Mouse (Mus musculus): ENCODE measurements around the gene Rftn1. TPM values are rescaled to one million over a fixed set of nuclear protein-coding genes. Genes with fewer than 3 reads are reported as not detected.

Rftn1 gene
- polyA plus RNA-seq, 1 experiment from 2014 or later: 7.6 TPM

DNA sequence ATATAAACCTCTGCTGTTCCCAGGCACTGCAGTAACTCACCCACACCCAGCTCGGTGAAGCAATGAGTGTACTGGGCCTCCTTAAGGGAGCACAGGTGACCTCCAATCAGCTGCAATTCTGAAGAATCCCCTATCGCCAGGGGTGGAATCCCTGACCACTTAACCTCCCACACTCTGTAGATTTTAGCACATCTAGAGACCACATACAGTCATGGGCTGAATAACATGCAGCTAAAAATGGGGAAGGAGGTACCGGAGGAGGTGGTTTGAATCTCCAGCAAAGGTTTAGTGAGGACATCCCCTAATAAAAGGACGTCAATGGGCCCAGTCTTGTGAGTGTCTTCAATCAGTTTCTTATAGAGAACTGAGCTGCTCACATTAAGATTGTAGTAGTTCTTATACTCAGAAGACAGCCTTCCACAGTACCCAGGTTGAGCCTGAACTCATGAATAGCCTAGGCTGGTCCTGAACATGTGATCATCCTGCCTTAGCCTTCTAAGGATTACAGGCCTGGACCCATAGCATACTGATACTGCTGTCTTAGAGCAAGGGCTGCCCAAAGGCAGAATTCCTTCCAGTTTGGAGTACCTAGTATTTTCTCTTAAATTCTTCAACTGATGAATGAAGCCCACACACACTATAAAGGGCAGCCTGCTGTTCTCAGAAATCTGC lies 9.4 kb downstream of the Rftn1 start:
- DNase-seq (ENCODE audit: low spot score): no peak
- Histone ChIP-seq H3K27me3 (ENCODE audit: insufficient read depth, poor library complexity, severe bottlenecking) (no peaks in the 10 kb centered on the region), H3K27ac (no peak overlapping the region), H3K9me3 (no peaks in the 10 kb centered on the region; the same call in 1 of the 2 replicates), H3K36me3 (no peaks in the 10 kb centered on the region), H3K4me1 (replicated peaks) (no peaks in the 10 kb centered on the region), H3K4me3 (no peak overlapping the region)
- 87% methylated on average over 4 of the region's 4 CpGs for WGBS

DNA sequence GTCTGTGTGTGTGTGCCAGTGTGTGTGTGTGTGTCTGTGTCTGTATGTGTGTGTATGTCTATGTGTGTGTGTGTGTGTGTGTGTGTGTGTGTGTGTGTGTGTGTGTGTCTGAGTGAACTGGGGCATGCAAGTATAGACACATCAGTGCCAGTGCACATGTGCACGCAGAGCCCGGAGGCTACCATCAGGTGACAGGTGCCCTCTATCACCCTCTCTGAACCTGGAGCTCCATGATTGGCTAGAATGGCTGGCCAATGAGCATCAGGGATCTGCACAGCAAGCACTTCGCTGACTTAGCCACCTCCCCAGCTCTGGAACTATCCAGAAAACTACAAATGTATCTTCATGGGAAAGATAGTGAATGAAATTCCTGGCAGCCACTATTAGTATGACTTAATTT lies 16.7 kb downstream of the Rftn1 start:
- 86% methylated on average over 3 of the region's 3 CpGs for WGBS
- H3K4me3 ChIP-seq: no peak overlapping the region
- peaks cover 6% of the 10 kb centered on the region; the same call in 1 of the 2 replicates for H3K9me3 ChIP-seq
- no peak for DNase-seq (ENCODE audit: low spot score)
- H3K27ac ChIP-seq: no peak overlapping the region
- no peaks in the 10 kb centered on the region for H3K27me3 ChIP-seq (ENCODE audit: insufficient read depth, poor library complexity, severe bottlenecking)
- H3K4me1 ChIP-seq (replicated peaks): peaks cover 19% of the 10 kb centered on the region
- H3K36me3 ChIP-seq: no peaks in the 10 kb centered on the region

GRCm38 (mm10) chr17:50173368-50173767 lies 17.1 kb downstream of the Rftn1 start:
- Histone ChIP-seq H3K4me3 (no peak overlapping the region), H3K9me3 (peaks cover 6% of the 10 kb centered on the region; the same call in 1 of the 2 replicates), H3K36me3 (no peaks in the 10 kb centered on the region), H3K4me1 (replicated peaks) (peaks cover 19% of the 10 kb centered on the region), H3K27ac (no peak overlapping the region), H3K27me3 (ENCODE audit: insufficient read depth, poor library complexity, severe bottlenecking) (no peaks in the 10 kb centered on the region)
- WGBS: 92% methylated on average over 5 of the region's 5 CpGs
- no peak for DNase-seq (ENCODE audit: low spot score)

DNA sequence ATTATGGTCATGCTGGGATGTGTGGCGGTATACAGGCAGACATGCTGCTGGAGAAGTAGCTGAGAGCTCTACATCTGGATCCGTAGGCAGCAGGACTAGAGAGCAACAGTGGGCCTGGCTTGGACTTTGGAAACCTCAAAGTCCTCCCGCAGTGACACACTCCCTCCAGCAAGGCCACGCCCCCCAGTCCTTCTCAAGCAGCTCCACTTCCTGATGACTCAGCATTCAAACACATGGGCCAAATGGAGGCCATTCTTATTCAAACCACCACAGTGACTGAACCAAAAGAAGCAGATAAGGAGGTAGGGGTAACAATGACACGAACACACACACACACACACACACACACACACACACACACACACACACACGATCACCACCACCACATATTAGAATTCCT lies 17.7 kb downstream of the Rftn1 start:
- WGBS: 95% methylated on average over 6 of the region's 6 CpGs
- H3K4me3 ChIP-seq: no peak overlapping the region
- H3K36me3 ChIP-seq: no peaks in the 10 kb centered on the region
- H3K9me3 ChIP-seq: peaks cover 6% of the 10 kb centered on the region; the same call in 1 of the 2 replicates
- no peak for DNase-seq (ENCODE audit: low spot score)
- peaks cover 19% of the 10 kb centered on the region for H3K4me1 ChIP-seq (replicated peaks)
- no peaks in the 10 kb centered on the region for H3K27me3 ChIP-seq (ENCODE audit: insufficient read depth, poor library complexity, severe bottlenecking)
- H3K27ac ChIP-seq: no peak overlapping the region

DNA sequence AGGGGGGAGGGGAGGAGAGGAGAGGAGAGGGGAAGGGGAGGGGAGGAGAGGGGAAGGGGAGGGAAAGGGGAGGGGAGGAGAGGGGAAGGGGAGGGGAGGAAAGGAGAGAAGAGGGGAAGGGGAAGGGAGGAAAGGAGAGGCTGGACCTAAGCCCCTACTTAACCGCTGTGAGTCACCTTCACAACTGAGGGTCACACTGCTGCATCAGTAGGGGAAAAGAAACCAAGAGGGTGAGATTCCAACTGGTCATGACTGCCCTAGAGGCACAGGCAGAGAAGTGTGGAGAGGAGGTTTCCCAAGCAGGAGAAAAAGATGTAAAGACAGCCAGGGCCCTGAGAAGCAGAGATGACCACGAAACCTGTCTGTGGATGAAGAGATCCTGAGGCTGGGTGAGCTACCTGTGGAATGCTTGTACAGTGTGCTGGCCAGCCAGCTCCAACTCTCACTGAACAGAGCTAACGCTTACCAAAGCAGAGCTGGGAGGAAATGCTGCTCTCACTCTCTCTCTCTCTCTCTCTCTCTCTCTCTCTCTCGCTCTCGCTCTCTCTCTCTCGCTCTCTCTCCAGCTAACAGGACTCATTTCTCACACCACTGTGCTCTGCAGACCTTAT lies 19.4 kb downstream of the Rftn1 start:
- no peak for DNase-seq (ENCODE audit: low spot score)
- H3K27me3 ChIP-seq (ENCODE audit: insufficient read depth, poor library complexity, severe bottlenecking): no peaks in the 10 kb centered on the region
- WGBS: 80% methylated on average over 6 of the region's 6 CpGs
- H3K27ac ChIP-seq: no peak overlapping the region; the same call in 1 of the 2 replicates
- H3K9me3 ChIP-seq: peaks cover 6% of the 10 kb centered on the region; the same call in 1 of the 2 replicates
- H3K4me1 ChIP-seq (replicated peaks): peaks cover 19% of the 10 kb centered on the region
- H3K4me3 ChIP-seq: no peak overlapping the region
- no peaks in the 10 kb centered on the region for H3K36me3 ChIP-seq

GRCm38 (mm10) chr17:50169946-50170427 lies 20.5 kb downstream of the Rftn1 start:
- peaks cover 8% of the 10 kb centered on the region; the same call in 1 of the 2 replicates for H3K9me3 ChIP-seq
- H3K36me3 ChIP-seq: no peaks in the 10 kb centered on the region
- no peak overlapping the region for H3K27ac ChIP-seq
- H3K4me1 ChIP-seq (replicated peaks): peaks cover 19% of the 10 kb centered on the region
- WGBS: 68% methylated on average over 7 of the region's 7 CpGs
- H3K4me3 ChIP-seq: no peak overlapping the region
- H3K27me3 ChIP-seq (ENCODE audit: insufficient read depth, poor library complexity, severe bottlenecking): no peaks in the 10 kb centered on the region
- no peak for DNase-seq (ENCODE audit: low spot score)

GRCm38 (mm10) chr17:50160904-50161805 lies 29.3 kb downstream of the Rftn1 start:
- no peak for DNase-seq (ENCODE audit: low spot score)
- Histone ChIP-seq H3K27me3 (ENCODE audit: insufficient read depth, poor library complexity, severe bottlenecking) (no peaks in the 10 kb centered on the region), H3K4me1 (replicated peaks) (no peaks in the 10 kb centered on the region), H3K27ac (no peak overlapping the region; the same call in 1 of the 2 replicates), H3K36me3 (no peaks in the 10 kb centered on the region; the same call in 1 of the 2 replicates), H3K4me3 (no peak overlapping the region), H3K9me3 (0 out of 2 replicates have a peak, but pooled peaks cover 9% of the 10 kb centered on the region)
- WGBS: 84% methylated on average over 20 of the region's 20 CpGs

- no peak for DNase-seq (ENCODE audit: low spot score)
- no peak overlapping the region for H3K27ac ChIP-seq
- H3K4me3 ChIP-seq: no peak overlapping the region
- no peaks in the 10 kb centered on the region for H3K27me3 ChIP-seq (ENCODE audit: insufficient read depth, poor library complexity, severe bottlenecking)
- 90% methylated on average over 6 of the region's 6 CpGs for WGBS
- H3K4me1 ChIP-seq (replicated peaks): no peaks in the 10 kb centered on the region
- no peaks in the 10 kb centered on the region; the same call in 1 of the 2 replicates for H3K36me3 ChIP-seq
- 0 out of 2 replicates have a peak, but pooled peaks cover 9% of the 10 kb centered on the region for H3K9me3 ChIP-seq
Measured at GRCm38 (mm10) chr17:50160357-50160756, 30.1 kb downstream of the Rftn1 start.

DNA sequence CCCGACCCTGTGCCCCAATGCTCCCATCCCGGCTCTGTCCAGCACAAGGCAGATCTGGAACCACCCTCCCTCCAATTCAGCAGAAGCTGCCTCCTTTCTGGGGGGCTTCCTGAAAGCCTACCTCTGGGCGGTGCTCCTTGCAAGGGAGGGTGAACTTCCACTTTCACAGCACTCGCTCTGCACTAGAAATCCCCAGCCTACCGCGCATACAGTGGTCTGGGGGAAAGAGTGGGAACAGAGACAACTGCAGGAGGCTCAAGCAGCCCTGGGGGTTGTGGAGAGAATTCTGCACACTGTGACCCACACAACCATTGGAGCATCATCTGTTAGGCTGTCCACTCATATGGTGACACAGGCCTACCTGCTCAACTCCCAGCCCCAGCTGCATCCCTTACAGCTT lies 30.7 kb downstream of the Rftn1 start:
- no peak overlapping the region for H3K27ac ChIP-seq
- H3K4me1 ChIP-seq (replicated peaks): no peaks in the 10 kb centered on the region
- DNase-seq (ENCODE audit: low spot score): no peak
- H3K4me3 ChIP-seq: no peak overlapping the region
- 0 out of 2 replicates have a peak, but pooled peaks cover 5% of the 10 kb centered on the region for H3K9me3 ChIP-seq
- H3K36me3 ChIP-seq: no peaks in the 10 kb centered on the region; the same call in 1 of the 2 replicates
- H3K27me3 ChIP-seq (ENCODE audit: insufficient read depth, poor library complexity, severe bottlenecking): no peaks in the 10 kb centered on the region
- 92% methylated on average over 6 of the region's 6 CpGs for WGBS

DNA sequence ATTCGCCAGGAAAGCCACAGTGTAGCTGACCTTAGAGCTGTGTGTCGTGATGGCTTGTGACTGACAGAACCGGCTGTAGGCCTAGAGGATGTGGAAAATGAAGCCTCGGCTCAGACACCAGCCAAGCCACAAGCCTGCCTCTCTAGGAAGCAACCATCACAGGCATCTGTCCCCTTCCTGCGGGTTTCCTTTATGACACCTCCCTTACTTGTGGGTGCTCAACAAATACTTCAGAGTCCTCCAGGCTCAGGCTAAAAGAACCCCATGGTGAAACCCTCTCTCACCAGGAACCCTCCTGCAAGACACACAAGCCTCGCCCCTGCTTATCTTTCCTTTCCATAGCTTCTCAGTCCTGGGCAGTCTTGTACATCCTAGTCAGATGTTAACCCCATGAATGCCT lies 31.9 kb downstream of the Rftn1 start:
- WGBS: 88% methylated on average over 6 of the region's 6 CpGs
- H3K4me3 ChIP-seq: no peak overlapping the region
- H3K27ac ChIP-seq: no peak overlapping the region
- H3K36me3 ChIP-seq: no peaks in the 10 kb centered on the region
- no peaks in the 10 kb centered on the region for H3K9me3 ChIP-seq
- no peak for DNase-seq (ENCODE audit: low spot score)
- H3K27me3 ChIP-seq (ENCODE audit: insufficient read depth, poor library complexity, severe bottlenecking): no peaks in the 10 kb centered on the region
- H3K4me1 ChIP-seq (replicated peaks): no peaks in the 10 kb centered on the region

GRCm38 (mm10) chr17:50157190-50158150 lies 33.0 kb downstream of the Rftn1 start:
- Histone ChIP-seq H3K27me3 (ENCODE audit: insufficient read depth, poor library complexity, severe bottlenecking) (no peaks in the 10 kb centered on the region), H3K4me3 (no peak overlapping the region), H3K27ac (no peak overlapping the region), H3K9me3 (no peaks in the 10 kb centered on the region), H3K4me1 (replicated peaks) (no peaks in the 10 kb centered on the region), H3K36me3 (no peaks in the 10 kb centered on the region)
- no peak for DNase-seq (ENCODE audit: low spot score)
- WGBS: 91% methylated on average over 15 of the region's 15 CpGs

DNA sequence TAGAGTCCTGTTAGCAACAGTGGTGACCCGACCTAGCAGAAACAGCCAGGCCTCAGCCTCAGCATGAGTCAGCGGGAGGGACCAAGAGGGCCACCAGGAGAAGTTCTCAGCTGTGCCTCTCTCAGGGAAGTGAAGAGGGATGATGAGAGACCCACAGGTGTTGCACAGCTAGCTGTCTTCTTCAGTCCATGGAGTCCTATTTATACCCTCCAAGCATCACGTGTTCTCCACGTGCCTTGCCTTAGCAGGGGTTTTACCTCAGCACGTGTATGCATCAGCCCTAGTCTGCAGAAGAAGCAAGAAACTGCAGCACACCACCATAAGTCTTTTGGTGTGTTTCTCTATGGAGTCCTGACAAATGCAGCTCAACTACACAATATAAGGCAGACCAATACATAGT lies 38.4 kb downstream of the Rftn1 start:
- Histone ChIP-seq H3K4me3 (no peak overlapping the region), H3K4me1 (replicated peaks) (peaks cover 13% of the 10 kb centered on the region), H3K9me3 (no peaks in the 10 kb centered on the region), H3K27ac (no peak overlapping the region), H3K27me3 (ENCODE audit: insufficient read depth, poor library complexity, severe bottlenecking) (no peaks in the 10 kb centered on the region), H3K36me3 (no peaks in the 10 kb centered on the region)
- DNase-seq (ENCODE audit: low spot score): no peak
- WGBS: 94% methylated on average over 5 of the region's 5 CpGs
